Mouse (Mus musculus) small intestine, adult 2 months (tissue): ENCODE results near the gene Spsb3. TPM values are rescaled to one million over a fixed set of nuclear protein-coding genes. Genes with fewer than 3 reads are reported as not detected.

Source experiments
- H3K27ac ChIP-seq: fragments of 200-500 bp; 2 replicates; pipeline ENCODE4 v1.5.1; 2012; ENCODE audit warnings: low read depth, low read length, control low read depth, inconsistent platforms; ENCODE audit not compliant: insufficient read depth
- H3K27me3 ChIP-seq: fragments of 200-500 bp; 2 replicates; pipeline ENCODE4 v1.6.1; 2012; ENCODE audit warnings: mild to moderate bottlenecking, moderate library complexity, low read length, inconsistent platforms; ENCODE audit not compliant: control insufficient read depth, insufficient read depth
- H3K36me3 ChIP-seq: fragments of 200-500 bp; 2 replicates; pipeline ENCODE4 v1.6.1; 2012; ENCODE audit warnings: mild to moderate bottlenecking, low read length, control low read depth, inconsistent platforms; ENCODE audit not compliant: control insufficient read depth, insufficient read depth
- H3K4me1 ChIP-seq: fragments of 200-500 bp; 2 replicates; pipeline ENCODE4 v1.6.1; 2012; ENCODE audit warnings: low read length, inconsistent platforms, mixed read lengths; ENCODE audit not compliant: control insufficient read depth, insufficient read depth, insufficient read length
- H3K4me3 ChIP-seq: fragments of 200-500 bp; 2 replicates; pipeline ENCODE4 v1.5.1; 2012; ENCODE audit warnings: low read depth, mild to moderate bottlenecking, control low read depth, inconsistent platforms, low read length, moderate library complexity
- CTCF ChIP-seq: fragments of 200-500 bp; IDR thresholded peaks from 2 replicates; pipeline ENCODE4 v1.5.1; 2012; ENCODE audit warnings: low read depth, mild to moderate bottlenecking, control low read depth, inconsistent platforms, low read length, moderate library complexity, mixed read lengths; ENCODE audit not compliant: insufficient replicate concordance, insufficient read length; ENCODE audit errors: extremely low read depth
- POLR2A ChIP-seq: fragments of 200-500 bp; IDR thresholded peaks from 2 replicates; pipeline ENCODE4 v1.6.1; 2012; ENCODE audit warnings: low read depth, mild to moderate bottlenecking, control low read depth, inconsistent platforms, low read length, moderate library complexity
- WGBS: fragments of 180-500 bp; shearing (Covaris S2); methylation state at CpG from one replicate; pipeline ENCODE4 v1.1.7; 2018; 5-methylcytosine and 5-hydroxymethylcytosine counted together
- polyA plus RNA-seq: library from polyadenylated mRNA; depleted of rRNA; stranded (reverse); fragments of >200 nt; gene quantifications from 2 replicates; pipeline ENCODE4 v1.2.3, GENCODE M21; 2012; rRNA removed

Spsb3 gene
- 51.5 and 88.1 TPM in 2 replicates for polyA plus RNA-seq

- TF ChIP-seq POLR2A: peak; percentile 62
- TF ChIP-seq CTCF: no peak
- peak within 1 kb of the TSS; percentile 90 for H3K4me3 ChIP-seq
- H3K4me1 ChIP-seq: peaks cover 13% of the 10 kb centered on the region
- H3K36me3 ChIP-seq: peaks cover 29% of the 10 kb centered on the region
- H3K27ac ChIP-seq: peak within 1 kb of the TSS; percentile 57
- WGBS: under 1% methylated on average over 69 of the region's 69 CpGs
- H3K27me3 ChIP-seq: no peaks in the 10 kb centered on the region
Measured at GRCm38 (mm10) chr17:24886134-24886931, at the start of gene Spsb3, which contains the start of gene Nubp2. TSS of gene Spsb3 (plus strand) at chr17:24886643. TSS of gene Nubp2 (minus strand) at chr17:24886349.

- WGBS: 75% methylated on average over 8 of the region's 8 CpGs
- no peaks in the 10 kb centered on the region for H3K27me3 ChIP-seq
- H3K4me3 ChIP-seq: no peak within 1 kb of the TSS
- H3K4me1 ChIP-seq: peaks cover 4% of the 10 kb centered on the region; the same call in 1 of the 2 replicates
- no peak within 1 kb of the TSS for H3K27ac ChIP-seq
- TF ChIP-seq POLR2A: no peak
- no peak for TF ChIP-seq CTCF
- no peaks in the 10 kb centered on the region for H3K36me3 ChIP-seq
Measured at GRCm38 (mm10) chr17:24839842-24840241, 46.6 kb upstream of the Spsb3 start, which contains the start of gene Hagh. TSS of gene Hagh (plus strand) at chr17:24840143.

- Histone ChIP-seq H3K4me3 (no peak overlapping the region), H3K36me3 (no peaks in the 10 kb centered on the region), H3K4me1 (peaks cover 6% of the 10 kb centered on the region; the same call in 1 of the 2 replicates), H3K27ac (no peak overlapping the region), H3K27me3 (no peaks in the 10 kb centered on the region)
- WGBS: 36% methylated on average over 5 of the region's 5 CpGs
- TF ChIP-seq CTCF: no peak
- no peak for TF ChIP-seq POLR2A
Measured at GRCm38 (mm10) chr17:24840341-24840740, 46.1 kb upstream of the Spsb3 start.

- 45% methylated on average over 4 of the region's 4 CpGs for WGBS
- Histone ChIP-seq H3K27me3 (no peaks in the 10 kb centered on the region), H3K36me3 (no peaks in the 10 kb centered on the region), H3K27ac (no peak overlapping the region), H3K4me1 (peaks cover 8% of the 10 kb centered on the region; the same call in 1 of the 2 replicates), H3K4me3 (no peak overlapping the region)
- TF ChIP-seq POLR2A: no peak
- peak; percentile 87; the same call in 1 of the 2 replicates for TF ChIP-seq CTCF
Measured at GRCm38 (mm10) chr17:24841133-24841532, 45.3 kb upstream of the Spsb3 start.

- 71% methylated on average over 2 of the region's 2 CpGs for WGBS
- Histone ChIP-seq H3K36me3 (0 out of 2 replicates have a peak, but pooled peaks cover 1% of the 10 kb centered on the region), H3K4me1 (peaks cover 12% of the 10 kb centered on the region; the same call in 1 of the 2 replicates), H3K27ac (no peak overlapping the region), H3K4me3 (no peak overlapping the region), H3K27me3 (no peaks in the 10 kb centered on the region)
- TF ChIP-seq CTCF (peak; percentile 46; the same call in 1 of the 2 replicates), POLR2A (no peak)
Measured at GRCm38 (mm10) chr17:24842631-24843030, 43.8 kb upstream of the Spsb3 start.

GRCm38 (mm10) chr17:24844525-24844924 is 41.9 kb upstream of the Spsb3 start:
- H3K4me3 ChIP-seq: peak overlapping the region; percentile 29
- 0 out of 2 replicates have a peak, but pooled peaks cover 1% of the 10 kb centered on the region for H3K36me3 ChIP-seq
- no peaks in the 10 kb centered on the region for H3K27me3 ChIP-seq
- H3K27ac ChIP-seq: peak overlapping the region; percentile 82
- TF ChIP-seq POLR2A: peak; percentile 18; the same call in 1 of the 2 replicates
- no peak for TF ChIP-seq CTCF
- 28% methylated on average over 9 of the region's 9 CpGs for WGBS
- peaks cover 12% of the 10 kb centered on the region; the same call in 1 of the 2 replicates for H3K4me1 ChIP-seq

- TF ChIP-seq CTCF (no peak), POLR2A (no peak)
- Histone ChIP-seq H3K4me3 (no peak overlapping the region), H3K4me1 (peaks cover 14% of the 10 kb centered on the region; the same call in 1 of the 2 replicates), H3K27ac (peak overlapping the region; percentile 59; the same call in 1 of the 2 replicates), H3K36me3 (0 out of 2 replicates have a peak, but pooled peaks cover 1% of the 10 kb centered on the region), H3K27me3 (no peaks in the 10 kb centered on the region)
- WGBS: 29% methylated on average over 1 of the region's 1 CpGs
Measured at GRCm38 (mm10) chr17:24847386-24847785, 39.1 kb upstream of the Spsb3 start.
